Mouse (Mus musculus): Measurements from ENCODE around the gene Lifr.

The Lifr gene

GRCm38 (mm10) chr15:7080916-7081626, 9.3 kb upstream of the Lifr start:
- no peak for DNase-seq (ENCODE audit: low spot score)

- DNase-seq (ENCODE audit: low spot score), result no peak
Measured at GRCm38 (mm10) chr15:7081795-7082194, 8.6 kb upstream of the Lifr start.

GRCm38 (mm10) chr15:7082901-7083300, 7.5 kb upstream of the Lifr start:
- no peak for DNase-seq (ENCODE audit: low spot score)

GRCm38 (mm10) chr15:7084780-7085497, 5.5 kb upstream of the Lifr start:
- DNase-seq (ENCODE audit: low spot score), result no peak

- DNase-seq (ENCODE audit: low spot score), result no peak
Measured at GRCm38 (mm10) chr15:7088691-7089090, 1.7 kb upstream of the Lifr start.

- DNase-seq (ENCODE audit: low spot score), result no peak
Measured at GRCm38 (mm10) chr15:7092321-7092720, 1.9 kb downstream of the Lifr start.

- no peak for DNase-seq (ENCODE audit: low spot score)
Measured at GRCm38 (mm10) chr15:7099406-7099805, 9.0 kb downstream of the Lifr start.

- DNase-seq (ENCODE audit: low spot score), result no peak
Measured at GRCm38 (mm10) chr15:7100226-7100625, 9.8 kb downstream of the Lifr start.

GRCm38 (mm10) chr15:7103051-7103450, 12.6 kb downstream of the Lifr start:
- no peak for DNase-seq (ENCODE audit: low spot score)

- no peak for DNase-seq (ENCODE audit: low spot score)
Measured at GRCm38 (mm10) chr15:7105224-7105623, 14.8 kb downstream of the Lifr start.

- no peak for DNase-seq (ENCODE audit: low spot score)
Measured at GRCm38 (mm10) chr15:7108160-7108559, 17.7 kb downstream of the Lifr start.

- DNase-seq (ENCODE audit: low spot score), result no peak
Measured at GRCm38 (mm10) chr15:7112227-7112907, 22.0 kb downstream of the Lifr start.

- no peak for DNase-seq (ENCODE audit: low spot score)
Measured at GRCm38 (mm10) chr15:7113906-7114305, 23.5 kb downstream of the Lifr start.

- DNase-seq (ENCODE audit: low spot score), result no peak
Measured at GRCm38 (mm10) chr15:7115326-7116003, 25.1 kb downstream of the Lifr start.

- DNase-seq (ENCODE audit: low spot score), result no peak
Measured at GRCm38 (mm10) chr15:7116216-7116615, 25.8 kb downstream of the Lifr start.

- no peak for DNase-seq (ENCODE audit: low spot score)
Measured at GRCm38 (mm10) chr15:7116699-7117098, 26.3 kb downstream of the Lifr start.

GRCm38 (mm10) chr15:7117944-7118343, 27.5 kb downstream of the Lifr start:
- DNase-seq (ENCODE audit: low spot score), result no peak

- DNase-seq (ENCODE audit: low spot score), result no peak
Measured at GRCm38 (mm10) chr15:7118849-7119248, 28.4 kb downstream of the Lifr start.

GRCm38 (mm10) chr15:7119930-7120512, 29.6 kb downstream of the Lifr start:
- no peak for DNase-seq (ENCODE audit: low spot score)

- DNase-seq (ENCODE audit: low spot score), result no peak
Measured at GRCm38 (mm10) chr15:7123781-7124450, 33.5 kb downstream of the Lifr start.

- no peak for DNase-seq (ENCODE audit: low spot score)
Measured at GRCm38 (mm10) chr15:7126171-7126570, 35.8 kb downstream of the Lifr start.

Measured in ovary, postnatal 36 days (tissue).